Mouse (Mus musculus) ES-E14 (cell line): Measurements from ENCODE around the gene Hsf3. TPM values are rescaled to one million over a fixed set of nuclear protein-coding genes. Genes with fewer than 3 reads are reported as not detected.

ENCODE experiments used
- DNase-seq: peaks from one replicate; pipeline ENCODE4 v3.0.0-alpha.2; 2013; ENCODE audit warnings: low read depth, low spot score
- H3K27ac ChIP-seq: 2 replicates; pipeline ENCODE4 v1.5.1; 2012; ENCODE audit warnings: low read depth, mild to moderate bottlenecking, low read length, moderate library complexity, mixed read lengths; ENCODE audit not compliant: poor library complexity, insufficient read depth, severe bottlenecking
- H3K36me3 ChIP-seq: 2 replicates; pipeline ENCODE4 v1.6.1; 2012; ENCODE audit warnings: mild to moderate bottlenecking, low read length, moderate library complexity, mixed read lengths; ENCODE audit not compliant: control insufficient read depth, poor library complexity, insufficient read depth, severe bottlenecking
- H3K4me1 ChIP-seq, 2 experiments: fragments of 150-350 bp in 1 of 2; sonication (generic) in 1 of 2; 2 replicates each; pipeline ENCODE4 v1.6.1; 2012; ENCODE audit warnings: low read length in 2 of 2, mild to moderate bottlenecking in 1 of 2, mixed read lengths in 1 of 2; ENCODE audit not compliant: control insufficient read depth in 2 of 2, insufficient read depth in 2 of 2, poor library complexity in 1 of 2
- H3K4me3 ChIP-seq, 2 experiments: fragments of 150-350 bp in 1 of 2; sonication (generic) in 1 of 2; 2 replicates each; pipeline ENCODE4 v1.5.1; 2012; ENCODE audit warnings: low read length in 2 of 2, low read depth in 1 of 2, mild to moderate bottlenecking in 1 of 2, mixed read lengths in 1 of 2; ENCODE audit not compliant: insufficient read depth in 1 of 2, poor library complexity in 1 of 2, severe bottlenecking in 1 of 2
- H3K9ac ChIP-seq: 2 replicates; pipeline ENCODE4 v1.6.1; 2012; ENCODE audit warnings: low read depth, mild to moderate bottlenecking, low read length, mixed read lengths; ENCODE audit not compliant: poor library complexity, insufficient read depth, severe bottlenecking
- H3K9me3 ChIP-seq: fragments of 150-350 bp; sonication (generic); 2 replicates; pipeline ENCODE4 v1.6.1; 2012; ENCODE audit warnings: low read depth, mild to moderate bottlenecking, low read length; ENCODE audit not compliant: control insufficient read depth, insufficient read depth
- CHD2 ChIP-seq: IDR thresholded peaks from 2 replicates; pipeline ENCODE4 v1.6.1; 2014; ENCODE audit warnings: mild to moderate bottlenecking, low read depth, low read length, inconsistent platforms
- HCFC1 ChIP-seq: IDR thresholded peaks from 2 replicates; pipeline ENCODE4 v1.6.1; 2012; ENCODE audit warnings: low read length, inconsistent platforms, borderline replicate concordance; ENCODE audit not compliant: insufficient read depth
- MAFK ChIP-seq: IDR thresholded peaks from 2 replicates; pipeline ENCODE4 v1.6.1; 2014; ENCODE audit warnings: mild to moderate bottlenecking, low read depth, low read length, inconsistent platforms; ENCODE audit not compliant: insufficient read depth
- ZC3H11A ChIP-seq: IDR thresholded peaks from 2 replicates; pipeline ENCODE4 v1.6.1; 2012; ENCODE audit warnings: low read depth, mild to moderate bottlenecking, inconsistent platforms, low read length, borderline replicate concordance
- ZNF384 ChIP-seq: IDR thresholded peaks from 2 replicates; pipeline ENCODE4 v1.6.1; 2012; ENCODE audit warnings: low read depth, low read length, inconsistent platforms
- in situ Hi-C, 2 experiments: fragments of 600-800 bp; cut with MboI; formaldehyde crosslinking; loops; one replicate each; pipeline ENCODE4 v1.15.1; 2025; ENCODE audit warnings: low sequenced_read_pairs in 2 of 2, inconsistent platforms in 1 of 2; ENCODE audit not compliant: unreplicated experiment in 2 of 2
- total RNA-seq: library from RNA; depleted of rRNA; stranded (reverse); fragments of 300-350 nt; gene quantifications from 2 replicates; pipeline ENCODE4 v1.2.3, GENCODE M21; 2012; rRNA removed

Gene Hsf3
- total RNA-seq: 0.27 TPM in 1 of 2 replicates, not detected in the other

- no peaks in the 10 kb centered on the region for H3K36me3 ChIP-seq
- H3K27ac ChIP-seq: no peak within 1 kb of the TSS
- DNase-seq: no peak
- H3K9me3 ChIP-seq: no peaks in the 10 kb centered on the region
- TF ChIP-seq ZC3H11A (no peak), CHD2 (no peak), HCFC1 (no peak)
- no peak within 1 kb of the TSS for H3K4me3 ChIP-seq
- no peak within 1 kb of the TSS for H3K9ac ChIP-seq
- in situ Hi-C loops: no loop called here
- H3K4me1 ChIP-seq: no peaks in the 10 kb centered on the region
Measured at GRCm38 (mm10) chrX:96456201-96456963, at the start of gene Hsf3. Gene Hsf3 (minus strand): TSS chrX:96456294.

DNA sequence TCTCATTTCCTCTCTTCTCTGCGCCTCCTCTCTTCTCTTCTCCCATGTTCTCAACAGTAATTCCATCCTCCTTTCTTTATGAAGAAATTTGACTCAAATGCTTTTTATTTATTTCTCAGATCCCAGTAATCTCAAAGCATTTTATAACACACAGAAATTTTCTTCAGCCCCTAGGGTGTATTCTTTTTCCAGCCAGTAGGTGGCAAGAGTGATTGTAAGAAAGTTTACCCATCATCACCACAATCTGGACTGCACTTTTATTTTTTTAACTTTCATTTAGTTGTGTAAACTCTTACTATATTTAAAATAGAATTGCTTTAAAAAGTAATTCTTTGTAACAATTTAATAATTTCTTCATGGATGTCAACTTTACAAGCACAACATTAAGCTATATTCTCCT, 45.5 kb upstream of the Hsf3 start:
- H3K27ac ChIP-seq: no peak overlapping the region
- TF ChIP-seq CHD2: no peak
- TF ChIP-seq ZNF384: peak; percentile 41; the same call in 1 of the 2 replicates
- in situ Hi-C loops: loop anchor here in 1 of 2 experiments (25.0 kb wide), 1 partner anchor 386 kb away; no protein-coding TSS in a partner anchor
- no peak overlapping the region for H3K4me3 ChIP-seq
- H3K4me1 ChIP-seq: no peaks in the 10 kb centered on the region
- no peak overlapping the region for H3K9ac ChIP-seq
- H3K36me3 ChIP-seq: no peaks in the 10 kb centered on the region
- DNase-seq: no peak
- H3K9me3 ChIP-seq: no peaks in the 10 kb centered on the region

DNA sequence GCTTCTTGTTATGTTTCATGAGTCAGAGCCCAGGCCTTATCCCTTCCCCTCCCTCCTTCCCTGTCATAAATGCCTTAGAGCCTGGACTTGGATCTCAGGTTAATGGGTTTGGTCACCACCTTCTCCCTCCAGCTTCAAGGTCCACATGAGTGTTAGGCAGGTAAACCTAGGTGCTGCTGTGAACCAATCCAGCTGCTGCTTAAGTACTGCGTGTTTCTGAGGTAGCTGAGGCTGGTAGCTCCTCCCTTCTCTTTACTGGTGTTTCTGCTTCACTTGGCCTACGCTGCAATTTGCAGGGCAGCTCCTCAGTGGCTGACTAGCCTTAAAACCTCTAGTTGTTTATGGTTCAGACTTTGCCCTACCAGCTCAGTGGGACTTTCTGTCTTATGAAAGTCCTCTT, 945 bp downstream of the Hsf3 start, which contains the start of gene Heph:
Heph (plus strand) TSS at position 211 of the 400 bp plus-strand sequence.
- H3K4me3 ChIP-seq: no peak within 1 kb of the TSS
- no peak for TF ChIP-seq CHD2
- no peak for TF ChIP-seq ZNF384
- in situ Hi-C loops: no loop called here
- H3K9me3 ChIP-seq: no peaks in the 10 kb centered on the region
- H3K36me3 ChIP-seq: no peaks in the 10 kb centered on the region
- no peaks in the 10 kb centered on the region for H3K4me1 ChIP-seq
- H3K9ac ChIP-seq: no peak within 1 kb of the TSS
- DNase-seq: no peak
- H3K27ac ChIP-seq: no peak within 1 kb of the TSS

- in situ Hi-C loops: no loop called here
- Histone ChIP-seq H3K9me3 (no peaks in the 10 kb centered on the region), H3K4me3 (no peak overlapping the region), H3K4me1 (no peaks in the 10 kb centered on the region), H3K27ac (no peak overlapping the region), H3K36me3 (no peaks in the 10 kb centered on the region), H3K9ac (no peak overlapping the region)
- no peak for DNase-seq
- TF ChIP-seq HCFC1: no peak
- TF ChIP-seq ZC3H11A: no peak
- TF ChIP-seq ZNF384: no peak
- no peak for TF ChIP-seq MAFK
Measured at GRCm38 (mm10) chrX:96419383-96419782, 36.7 kb downstream of the Hsf3 start.

DNA sequence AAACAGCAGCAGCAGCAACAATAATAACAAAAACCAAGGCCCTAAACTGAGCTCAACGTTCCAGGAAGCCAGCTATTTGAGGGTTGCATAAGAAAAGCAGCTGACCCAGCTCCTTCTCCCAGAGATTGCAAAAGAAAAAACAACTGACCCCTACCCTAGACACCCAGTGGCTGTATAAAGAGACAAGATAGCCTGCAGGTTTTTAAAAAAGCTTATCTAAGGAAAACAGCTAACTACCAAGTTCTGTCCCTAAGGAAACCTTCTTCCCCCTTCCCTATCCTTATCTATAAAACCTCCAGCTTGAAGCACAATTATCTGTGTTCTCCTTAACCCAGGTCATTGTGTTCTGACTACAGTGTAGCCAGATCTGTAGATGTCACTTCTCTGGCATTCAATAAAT, 38.4 kb downstream of the Hsf3 start:
- no peak for DNase-seq
- H3K9ac ChIP-seq: no peak overlapping the region
- H3K4me3 ChIP-seq: no peak overlapping the region
- in situ Hi-C loops: no loop called here
- H3K27ac ChIP-seq: no peak overlapping the region
- no peaks in the 10 kb centered on the region for H3K9me3 ChIP-seq
- H3K36me3 ChIP-seq: no peaks in the 10 kb centered on the region
- TF ChIP-seq ZC3H11A: no peak
- TF ChIP-seq CHD2: no peak
- TF ChIP-seq ZNF384: no peak
- TF ChIP-seq HCFC1: no peak
- TF ChIP-seq MAFK: no peak
- no peaks in the 10 kb centered on the region for H3K4me1 ChIP-seq
